Mouse (Mus musculus) small intestine, adult 2 months (tissue): ENCODE measurements around the gene Arl5a. TPM values are rescaled to one million over a fixed set of nuclear protein-coding genes. Genes with fewer than 3 reads are reported as not detected.
A peak's percentile ranks its signal among the peaks of the same experiment; 100 is the strongest.

Experiments
- H3K27ac ChIP-seq: fragments of 200-500 bp; 2 replicates; pipeline ENCODE4 v1.5.1; 2012; ENCODE audit warnings: low read depth, low read length, control low read depth, inconsistent platforms; ENCODE audit not compliant: insufficient read depth
- H3K27me3 ChIP-seq: fragments of 200-500 bp; 2 replicates; pipeline ENCODE4 v1.6.1; 2012; ENCODE audit warnings: mild to moderate bottlenecking, moderate library complexity, low read length, inconsistent platforms; ENCODE audit not compliant: control insufficient read depth, insufficient read depth
- H3K36me3 ChIP-seq: fragments of 200-500 bp; 2 replicates; pipeline ENCODE4 v1.6.1; 2012; ENCODE audit warnings: mild to moderate bottlenecking, low read length, control low read depth, inconsistent platforms; ENCODE audit not compliant: control insufficient read depth, insufficient read depth
- H3K4me1 ChIP-seq: fragments of 200-500 bp; 2 replicates; pipeline ENCODE4 v1.6.1; 2012; ENCODE audit warnings: low read length, inconsistent platforms, mixed read lengths; ENCODE audit not compliant: control insufficient read depth, insufficient read depth, insufficient read length
- H3K4me3 ChIP-seq: fragments of 200-500 bp; 2 replicates; pipeline ENCODE4 v1.5.1; 2012; ENCODE audit warnings: low read depth, mild to moderate bottlenecking, control low read depth, inconsistent platforms, low read length, moderate library complexity
- CTCF ChIP-seq: fragments of 200-500 bp; IDR thresholded peaks from 2 replicates; pipeline ENCODE4 v1.5.1; 2012; ENCODE audit warnings: low read depth, mild to moderate bottlenecking, control low read depth, inconsistent platforms, low read length, moderate library complexity, mixed read lengths; ENCODE audit not compliant: insufficient replicate concordance, insufficient read length; ENCODE audit errors: extremely low read depth
- POLR2A ChIP-seq: fragments of 200-500 bp; IDR thresholded peaks from 2 replicates; pipeline ENCODE4 v1.6.1; 2012; ENCODE audit warnings: low read depth, mild to moderate bottlenecking, control low read depth, inconsistent platforms, low read length, moderate library complexity
- WGBS: fragments of 180-500 bp; shearing (Covaris S2); methylation state at CpG from one replicate; pipeline ENCODE4 v1.1.7; 2018; 5-methylcytosine and 5-hydroxymethylcytosine counted together
- polyA plus RNA-seq: library from polyadenylated mRNA; depleted of rRNA; stranded (reverse); fragments of >200 nt; gene quantifications from 2 replicates; pipeline ENCODE4 v1.2.3, GENCODE M21; 2012

Gene Arl5a
- polyA plus RNA-seq, 1 experiment: 6.9 TPM

GRCm38 (mm10) chr2:52435919-52436632 lies 11.4 kb upstream of the Arl5a start:
- 50% methylated on average over 14 of the region's 14 CpGs for WGBS
- H3K27me3 ChIP-seq: no peaks in the 10 kb centered on the region

GRCm38 (mm10) chr2:52433365-52433764 lies 8.7 kb upstream of the Arl5a start:
- H3K27ac ChIP-seq: no peak overlapping the region

More at GRCm38 (mm10) chr2:52435919-52436632, 11.4 kb upstream of the Arl5a start:
- Histone ChIP-seq H3K4me3 (no peak overlapping the region), H3K36me3 (no peaks in the 10 kb centered on the region), H3K27ac (no peak overlapping the region), H3K4me1 (peaks cover 9% of the 10 kb centered on the region; the same call in 1 of the 2 replicates)
- no peak for TF ChIP-seq POLR2A
- no peak for TF ChIP-seq CTCF

GRCm38 (mm10) chr2:52427383-52427782 lies 2.7 kb upstream of the Arl5a start:
- no peak for TF ChIP-seq POLR2A
- no peak for TF ChIP-seq CTCF
- Histone ChIP-seq H3K36me3 (no peaks in the 10 kb centered on the region), H3K4me1 (peaks cover under 1% of the 10 kb centered on the region; the same call in 1 of the 2 replicates), H3K27me3 (no peaks in the 10 kb centered on the region), H3K27ac (no peak overlapping the region), H3K4me3 (no peak overlapping the region)
- WGBS: 87% methylated on average over 3 of the region's 3 CpGs

More at GRCm38 (mm10) chr2:52433365-52433764, 8.7 kb upstream of the Arl5a start:
- WGBS: 77% methylated on average over 7 of the region's 7 CpGs
- H3K27me3 ChIP-seq: no peaks in the 10 kb centered on the region
- TF ChIP-seq CTCF (no peak), POLR2A (no peak)
- H3K4me3 ChIP-seq: no peak overlapping the region
- H3K36me3 ChIP-seq: no peaks in the 10 kb centered on the region
- peaks cover 8% of the 10 kb centered on the region; the same call in 1 of the 2 replicates for H3K4me1 ChIP-seq

- Histone ChIP-seq H3K4me3 (no peak overlapping the region), H3K4me1 (peaks cover 7% of the 10 kb centered on the region; the same call in 1 of the 2 replicates), H3K27me3 (no peaks in the 10 kb centered on the region), H3K27ac (no peak overlapping the region), H3K36me3 (no peaks in the 10 kb centered on the region)
- WGBS: 91% methylated on average over 3 of the region's 3 CpGs
- TF ChIP-seq POLR2A: no peak
- TF ChIP-seq CTCF: no peak
These were observed 1.3 kb upstream of the Arl5a start for GRCm38 (mm10) chr2:52426041-52426440.

- Histone ChIP-seq H3K36me3 (no peaks in the 10 kb centered on the region), H3K27ac (0 out of 2 replicates have a peak overlapping the region, but pooled peaks have one; percentile 34)
- 5% methylated on average over 10 of the region's 10 CpGs for WGBS
These were observed 758 bp upstream of the Arl5a start for GRCm38 (mm10) chr2:52425523-52425795.

GRCm38 (mm10) chr2:52424248-52424728 lies 413 bp downstream of the Arl5a start:
- under 1% methylated on average over 42 of the region's 42 CpGs for WGBS
- peaks cover 11% of the 10 kb centered on the region for H3K4me1 ChIP-seq
- H3K27ac ChIP-seq: peak overlapping the region; percentile 64
- peak overlapping the region; percentile 94 for H3K4me3 ChIP-seq
- no peaks in the 10 kb centered on the region for H3K27me3 ChIP-seq
- no peaks in the 10 kb centered on the region for H3K36me3 ChIP-seq
- TF ChIP-seq POLR2A (no peak), CTCF (no peak)

More at GRCm38 (mm10) chr2:52425523-52425795, 758 bp upstream of the Arl5a start:
- Histone ChIP-seq H3K27me3 (no peaks in the 10 kb centered on the region), H3K4me1 (peaks cover 7% of the 10 kb centered on the region; the same call in 1 of the 2 replicates), H3K4me3 (peak overlapping the region; percentile 94)
- no peak for TF ChIP-seq CTCF
- TF ChIP-seq POLR2A: no peak

- Histone ChIP-seq H3K4me1 (peaks cover 12% of the 10 kb centered on the region), H3K4me3 (peak overlapping the region; percentile 94), H3K27ac (peak overlapping the region; percentile 28; the same call in 1 of the 2 replicates), H3K27me3 (no peaks in the 10 kb centered on the region), H3K36me3 (no peaks in the 10 kb centered on the region)
- no peak for TF ChIP-seq CTCF
- no peak for TF ChIP-seq POLR2A
- WGBS: 2% methylated on average over 16 of the region's 16 CpGs
These were observed 972 bp downstream of the Arl5a start for GRCm38 (mm10) chr2:52423611-52424247.
